Mouse (Mus musculus) embryonic facial prominence, embryonic 10.5 days (tissue): ENCODE results near the gene Hdac6. TPM values are rescaled to one million over a fixed set of nuclear protein-coding genes. Genes with fewer than 3 reads are reported as not detected.
"Not testable (repeated sequence)": the region's sequence is repeated elsewhere in the genome, so short reads cannot be mapped to it uniquely, and the experiment has no call there.

Experiments
- DNase-seq: peaks from one replicate; pipeline ENCODE4 v3.0.0-alpha.2; 2017; ENCODE audit warnings: low spot score
- H3K27ac ChIP-seq: fragments of 300-500 bp; sonication (generic); replicated peaks from 2 replicates; pipeline ENCODE4 v1.5.1; 2016; ENCODE audit warnings: mild to moderate bottlenecking
- H3K27me3 ChIP-seq: fragments of 300-500 bp; sonication (generic); replicated peaks from 2 replicates; pipeline ENCODE4 v1.6.1; 2016; ENCODE audit warnings: low read depth, mild to moderate bottlenecking; ENCODE audit not compliant: poor library complexity, severe bottlenecking
- H3K36me3 ChIP-seq: fragments of 300-500 bp; sonication (generic); replicated peaks from 2 replicates; pipeline ENCODE4 v1.6.1; 2016; ENCODE audit warnings: mild to moderate bottlenecking, moderate library complexity
- H3K4me1 ChIP-seq: fragments of 300-500 bp; sonication (generic); 2 replicates; pipeline ENCODE4 v1.6.1; 2016
- H3K4me3 ChIP-seq: fragments of 300-500 bp; sonication (generic); 2 replicates; pipeline ENCODE4 v1.5.1; 2016; ENCODE audit warnings: mild to moderate bottlenecking, moderate library complexity
- H3K9me3 ChIP-seq: fragments of 300-500 bp; sonication (generic); 2 replicates; pipeline ENCODE4 v1.6.1; 2016; ENCODE audit warnings: mild to moderate bottlenecking
- WGBS: fragments of 180-500 bp; shearing (Covaris S2); methylation state at CpG from one replicate; pipeline ENCODE4 v1.1.7; 2016; 5-methylcytosine and 5-hydroxymethylcytosine counted together
- polyA plus RNA-seq: library from polyadenylated mRNA; unstranded; fragments of >200 nt; fragmentation: Nextera tagmentation; extraction: Ambion mirVana; gene quantifications from 2 replicates; pipeline ENCODE4 v1.2.1, GENCODE M21; 2016

Hdac6 gene
- polyA plus RNA-seq, 1 experiment from 2014 or later, result 58.4 TPM

- H3K27me3 ChIP-seq, result no peaks in the 10 kb centered on the region
- H3K36me3 ChIP-seq, result no peaks in the 10 kb centered on the region
- 93% methylated on average over 9 of the region's 9 CpGs for WGBS
- H3K4me3 ChIP-seq, result no peak overlapping the region
- no peak overlapping the region for H3K27ac ChIP-seq
- no peaks in the 10 kb centered on the region for H3K4me1 ChIP-seq
- no peaks in the 10 kb centered on the region for H3K9me3 ChIP-seq
- DNase-seq, result no peak
Measured at GRCm38 (mm10) chrX:7958868-7959267, 11.2 kb upstream of the Hdac6 start.

DNA sequence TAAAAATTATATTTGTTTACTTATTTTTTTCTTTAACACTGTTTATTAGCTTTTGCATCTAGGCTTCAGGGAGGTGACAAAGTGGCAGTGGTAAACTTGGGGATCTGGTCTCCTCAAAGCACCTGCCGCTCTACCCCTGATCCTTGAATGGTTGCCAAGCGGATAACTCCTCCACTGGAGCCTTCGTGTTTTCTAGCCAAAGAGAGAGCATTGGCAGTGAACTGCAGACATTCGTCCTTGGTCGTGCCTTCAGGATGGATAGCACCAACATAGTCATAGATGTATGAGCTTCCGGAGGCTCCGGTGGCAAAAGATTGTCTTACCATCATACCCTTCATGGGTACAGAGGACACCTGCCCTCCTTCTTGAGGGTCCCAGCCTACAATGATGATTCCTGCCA lies 2.4 kb upstream of the Hdac6 start:
- 0 out of 2 replicates have a peak, but pooled peaks cover 4% of the 10 kb centered on the region for H3K9me3 ChIP-seq
- no peaks in the 10 kb centered on the region for H3K27me3 ChIP-seq
- no peak for DNase-seq
- WGBS, result 95% methylated on average over 7 of the region's 7 CpGs
- no peak overlapping the region for H3K4me3 ChIP-seq
- H3K27ac ChIP-seq, result no peak overlapping the region
- H3K4me1 ChIP-seq, result peaks cover 5% of the 10 kb centered on the region
- H3K36me3 ChIP-seq, result no peaks in the 10 kb centered on the region

DNA sequence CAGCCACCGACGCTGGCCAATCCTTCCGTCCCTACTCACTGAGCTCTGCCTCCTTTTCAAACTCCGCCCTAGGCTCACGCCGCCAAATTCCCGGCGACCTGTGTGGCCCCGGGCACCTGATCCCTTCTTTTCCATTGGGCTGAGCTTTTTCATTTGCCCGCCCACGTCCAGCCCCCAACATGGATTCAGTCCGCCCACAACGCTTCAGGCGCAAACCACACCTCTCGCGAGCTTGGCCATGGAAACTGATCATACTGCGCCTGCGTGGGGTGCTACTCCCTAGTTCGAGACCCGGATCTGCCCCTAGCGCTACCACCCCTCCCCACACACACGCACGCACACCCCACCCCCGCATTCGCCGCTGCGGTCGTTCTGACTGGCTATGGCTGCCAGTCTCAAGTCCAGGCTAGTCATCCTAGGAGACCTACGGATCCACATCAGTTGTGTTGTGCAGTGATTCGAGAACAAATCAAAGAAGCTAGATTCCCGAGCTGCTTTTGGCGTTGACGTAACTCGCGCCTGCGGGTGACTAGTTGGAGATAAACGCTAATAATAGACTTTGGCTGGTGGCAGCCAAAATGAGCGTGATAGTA lies 307 bp upstream of the Hdac6 start:
- Histone ChIP-seq H3K36me3 (peaks cover 4% of the 10 kb centered on the region; the same call in 1 of the 2 replicates), H3K4me3 (peak overlapping the region; percentile 62), H3K27ac (peak overlapping the region; percentile 84), H3K4me1 (peaks cover 5% of the 10 kb centered on the region), H3K9me3 (peaks cover 4% of the 10 kb centered on the region; the same call in 1 of the 2 replicates), H3K27me3 (no peaks in the 10 kb centered on the region)
- 17% methylated on average over 38 of the region's 38 CpGs for WGBS
- peak; percentile 95 for DNase-seq

DNA sequence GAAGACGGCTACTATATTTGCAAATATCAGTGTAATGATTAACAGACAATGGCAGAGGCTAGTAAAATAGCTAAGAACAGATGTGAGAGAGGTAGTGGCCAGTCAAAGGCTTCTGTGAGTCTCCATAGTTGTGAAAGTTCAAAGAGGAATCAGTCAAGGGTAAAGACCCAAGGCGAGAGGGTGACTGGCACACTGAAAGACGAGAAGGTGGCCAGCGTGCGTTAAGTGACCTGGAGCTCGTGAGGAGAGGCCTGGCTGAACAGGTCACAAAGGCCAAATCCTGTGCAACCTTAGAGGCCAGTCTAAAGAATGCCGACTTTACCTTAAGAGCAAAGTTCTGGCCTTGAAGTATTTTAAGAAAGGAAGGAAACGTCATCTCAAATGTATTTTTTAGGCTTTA lies 2.1 kb downstream of the Hdac6 start:
- Histone ChIP-seq H3K4me3 (no peak overlapping the region), H3K4me1 (peaks cover 5% of the 10 kb centered on the region), H3K27me3 (no peaks in the 10 kb centered on the region), H3K36me3 (peaks cover 7% of the 10 kb centered on the region; the same call in 1 of the 2 replicates), H3K27ac (no peak overlapping the region), H3K9me3 (peaks cover 3% of the 10 kb centered on the region; the same call in 1 of the 2 replicates)
- WGBS, result 62% methylated on average over 8 of the region's 8 CpGs
- DNase-seq, result no peak

GRCm38 (mm10) chrX:7937667-7938066 lies 10.0 kb downstream of the Hdac6 start:
- H3K4me1 ChIP-seq, result no peaks in the 10 kb centered on the region
- DNase-seq, result no peak
- peaks cover 63% of the 10 kb centered on the region for H3K36me3 ChIP-seq
- 91% methylated on average over 6 of the region's 6 CpGs for WGBS
- no peak overlapping the region for H3K4me3 ChIP-seq
- peaks cover 10% of the 10 kb centered on the region; the same call in 1 of the 2 replicates for H3K9me3 ChIP-seq
- no peaks in the 10 kb centered on the region for H3K27me3 ChIP-seq
- no peak overlapping the region for H3K27ac ChIP-seq

DNA sequence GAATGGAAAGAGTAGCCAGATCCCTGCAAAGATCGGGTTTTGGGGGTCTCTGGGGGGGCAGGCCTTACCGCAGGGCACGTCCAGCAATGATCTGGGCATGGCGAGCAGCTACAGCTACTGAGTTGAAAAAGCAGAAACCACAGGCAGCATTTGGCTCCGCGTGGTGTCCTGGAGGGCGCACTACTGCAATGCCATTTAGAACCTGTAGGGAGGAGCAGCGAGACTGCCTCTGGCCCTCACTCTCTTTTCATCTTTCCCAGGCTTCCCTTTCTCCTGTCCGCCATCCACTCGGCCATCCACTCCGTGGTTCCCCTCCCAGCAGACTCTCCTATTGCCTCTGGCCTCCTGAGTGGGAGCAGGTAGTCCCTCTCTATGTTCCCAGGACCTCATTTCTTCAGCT lies 10.8 kb downstream of the Hdac6 start:
- WGBS, result 54% methylated on average over 11 of the region's 11 CpGs
- Histone ChIP-seq H3K4me1 (no peaks in the 10 kb centered on the region), H3K27ac (no peak overlapping the region), H3K27me3 (no peaks in the 10 kb centered on the region), H3K4me3 (no peak overlapping the region), H3K36me3 (peaks cover 70% of the 10 kb centered on the region), H3K9me3 (peaks cover 10% of the 10 kb centered on the region; the same call in 1 of the 2 replicates)
- no peak for DNase-seq

GRCm38 (mm10) chrX:7928270-7928790 lies 19.4 kb downstream of the Hdac6 start, which contains the start of gene Eras:
TSS of gene Eras (minus strand) at chrX:7928607.
- 16% methylated on average over 19 of the region's 19 CpGs for WGBS
- no peak for DNase-seq
- Histone ChIP-seq H3K27ac (no peak within 1 kb of the TSS), H3K4me1 (peaks cover 4% of the 10 kb centered on the region; the same call in 1 of the 2 replicates), H3K27me3 (peaks cover 64% of the 10 kb centered on the region), H3K9me3 (peaks cover 7% of the 10 kb centered on the region; the same call in 1 of the 2 replicates), H3K4me3 (0 out of 2 replicates have a peak within 1 kb of the TSS, but pooled peaks have one; percentile 13), H3K36me3 (peaks cover 43% of the 10 kb centered on the region)

DNA sequence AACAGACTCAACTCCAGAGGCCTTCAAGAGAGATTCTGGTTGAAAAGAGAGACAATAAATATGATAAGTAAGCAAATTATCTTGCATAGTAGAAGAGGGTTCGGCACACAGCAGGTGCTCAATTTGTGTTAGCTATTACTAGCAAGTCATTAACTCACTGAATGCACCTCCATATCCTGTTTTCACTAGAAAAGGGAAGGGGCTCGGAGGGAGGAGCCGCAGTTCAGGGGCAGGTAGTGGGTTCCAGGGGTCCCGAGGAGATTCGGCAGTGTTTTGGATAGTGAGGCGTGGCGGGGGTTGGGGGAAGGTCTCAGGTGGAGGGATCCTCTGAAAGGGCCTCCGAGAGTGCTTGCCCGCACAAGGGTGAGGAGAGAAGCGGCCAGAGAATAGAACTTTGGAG lies 20.6 kb downstream of the Hdac6 start:
- H3K27ac ChIP-seq, result no peak overlapping the region
- WGBS, result 22% methylated on average over 10 of the region's 10 CpGs
- no peak for DNase-seq
- H3K27me3 ChIP-seq, result peaks cover 76% of the 10 kb centered on the region
- H3K4me1 ChIP-seq, result peaks cover 14% of the 10 kb centered on the region
- H3K4me3 ChIP-seq, result no peak overlapping the region
- peaks cover 7% of the 10 kb centered on the region; the same call in 1 of the 2 replicates for H3K9me3 ChIP-seq
- peaks cover 32% of the 10 kb centered on the region for H3K36me3 ChIP-seq

DNA sequence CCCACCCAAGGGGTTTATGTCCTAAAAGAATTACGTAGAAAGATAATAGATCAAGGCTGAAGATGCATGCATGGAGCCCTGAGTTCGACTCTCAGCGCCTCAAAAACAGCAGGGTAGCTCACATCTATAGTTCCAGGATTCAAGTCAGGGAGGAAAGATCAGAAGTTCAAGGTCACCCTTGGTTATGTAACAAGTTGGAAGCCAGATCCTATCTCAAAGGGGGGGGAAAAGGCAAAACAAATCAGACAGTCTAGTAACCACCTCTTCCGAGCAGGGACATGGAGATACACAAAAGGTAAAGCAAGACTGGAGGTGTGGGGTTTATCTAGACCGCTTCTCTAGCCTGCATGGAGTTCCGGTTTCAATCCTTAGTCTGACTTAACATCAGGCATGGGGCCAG lies 21.4 kb downstream of the Hdac6 start:
- no peak for DNase-seq
- peaks cover 24% of the 10 kb centered on the region for H3K36me3 ChIP-seq
- peaks cover 85% of the 10 kb centered on the region for H3K27me3 ChIP-seq
- WGBS, result 77% methylated on average over 6 of the region's 6 CpGs
- H3K4me3 ChIP-seq, result no peak overlapping the region
- peaks cover 7% of the 10 kb centered on the region; the same call in 1 of the 2 replicates for H3K9me3 ChIP-seq
- H3K27ac ChIP-seq, result no peak overlapping the region
- H3K4me1 ChIP-seq, result peaks cover 17% of the 10 kb centered on the region

DNA sequence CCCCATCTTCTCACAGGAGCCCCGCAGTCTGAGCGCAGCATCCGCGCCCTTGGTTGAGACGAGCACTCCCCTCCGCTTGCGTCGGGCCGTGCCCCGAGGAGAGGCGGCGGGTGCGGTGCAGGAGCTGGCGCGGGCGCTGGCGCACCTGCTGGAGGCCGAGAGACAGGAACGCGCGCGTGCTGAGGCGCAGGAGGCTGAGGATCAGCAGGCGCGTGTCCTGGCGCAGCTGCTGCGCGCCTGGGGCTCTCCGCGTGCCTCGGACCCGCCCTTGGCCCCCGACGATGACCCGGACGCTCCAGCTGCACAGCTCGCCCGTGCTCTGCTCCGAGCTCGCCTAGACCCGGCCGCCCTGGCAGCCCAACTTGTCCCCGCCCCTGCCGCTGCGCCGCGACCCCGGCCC lies 25.7 kb downstream of the Hdac6 start:
- peak; percentile 42 for DNase-seq
- 15% methylated on average over 48 of the region's 48 CpGs for WGBS
- Histone ChIP-seq H3K27ac (no peak overlapping the region), H3K4me1 (peaks cover 16% of the 10 kb centered on the region), H3K4me3 (peak overlapping the region; percentile 46), H3K27me3 (peaks cover 88% of the 10 kb centered on the region), H3K36me3 (no peaks in the 10 kb centered on the region), H3K9me3 (peaks cover 9% of the 10 kb centered on the region; the same call in 1 of the 2 replicates)

DNA sequence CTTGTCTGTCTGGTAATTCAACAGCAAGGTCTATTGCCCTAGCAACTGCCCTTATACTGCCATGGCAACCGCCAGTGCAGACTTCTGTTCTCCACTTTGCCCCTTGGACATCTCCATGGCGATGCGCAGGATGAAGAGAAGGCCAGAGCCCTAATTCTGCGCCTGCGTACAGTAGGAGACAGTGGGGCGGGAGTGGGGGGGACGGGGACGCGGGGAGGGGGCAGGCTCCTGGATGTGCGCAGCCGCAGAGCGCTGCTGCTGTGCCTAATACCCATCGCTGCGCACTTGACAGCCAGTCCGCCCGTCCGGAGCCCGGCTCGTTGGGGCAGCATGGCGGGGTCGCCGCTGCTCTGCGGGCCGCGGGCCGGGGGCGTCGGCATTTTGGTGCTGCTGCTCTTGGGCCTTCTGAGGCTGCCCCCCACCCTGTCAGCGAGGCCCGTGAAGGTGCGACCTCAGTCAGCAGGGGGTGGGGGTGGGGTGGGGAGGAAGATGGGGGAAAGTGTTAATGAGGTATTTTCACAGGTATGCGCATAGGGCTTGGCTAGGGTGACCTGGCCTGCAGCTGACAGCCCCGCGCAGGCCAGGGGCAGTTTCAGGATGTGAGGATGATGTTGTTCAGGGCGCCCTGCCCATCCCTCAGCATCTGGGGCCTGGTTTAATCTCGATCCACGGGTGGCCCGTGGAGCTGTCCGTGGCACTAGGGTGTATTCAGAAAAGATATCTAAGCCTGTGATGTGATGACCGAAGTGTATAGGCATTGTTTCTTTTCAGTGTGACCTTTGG lies 27.9 kb downstream of the Hdac6 start, which contains the start of gene Pcsk1n:
Gene Pcsk1n (plus strand): TSS at position 222 of the 783 bp plus-strand sequence.
- Histone ChIP-seq H3K36me3 (no peaks in the 10 kb centered on the region), H3K9me3 (peaks cover 9% of the 10 kb centered on the region; the same call in 1 of the 2 replicates), H3K4me3 (peak within 1 kb of the TSS; percentile 51), H3K27me3 (peaks cover 66% of the 10 kb centered on the region), H3K4me1 (peaks cover 16% of the 10 kb centered on the region), H3K27ac (0 out of 2 replicates have a peak within 1 kb of the TSS, but pooled peaks have one; percentile 19)
- 12% methylated on average over 40 of the region's 40 CpGs for WGBS
- DNase-seq, result peak; percentile 67

GRCm38 (mm10) chrX:7917960-7918359 lies 29.7 kb downstream of the Hdac6 start:
- 73% methylated on average over 6 of the region's 6 CpGs for WGBS
- Histone ChIP-seq H3K4me1 (peaks cover 15% of the 10 kb centered on the region), H3K27me3 (peaks cover 47% of the 10 kb centered on the region)
- not testable (repeated sequence) for H3K4me3 ChIP-seq, H3K9me3 ChIP-seq, H3K36me3 ChIP-seq, DNase-seq, H3K27ac ChIP-seq
